Mouse (Mus musculus): ENCODE results near the gene Tm6sf2.

DNA sequence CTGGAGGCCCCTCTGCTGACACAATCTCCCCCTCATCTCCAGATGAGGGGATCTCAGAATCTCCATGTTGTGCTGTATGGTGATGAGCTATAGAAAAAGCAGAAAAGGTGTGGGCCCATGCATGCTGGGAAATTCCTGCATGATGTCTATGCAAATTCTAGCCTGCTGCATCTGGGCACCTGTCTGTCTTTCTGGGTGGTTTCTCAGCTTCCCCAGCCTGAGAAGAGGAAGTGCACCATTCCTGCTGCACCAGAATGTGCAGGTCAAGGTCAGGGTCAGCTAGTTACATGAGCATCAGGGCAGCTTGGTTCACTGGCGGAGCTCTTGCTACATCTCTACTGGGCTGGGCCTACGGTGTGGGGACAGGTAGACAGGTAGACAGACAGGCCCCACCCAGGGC, 37.7 kb downstream of the Tm6sf2 start:
- TF ChIP-seq POLR2A (IDR thresholded peaks at IDR 0.05; ENCODE audit: insufficient read length, low read depth) (no peak), E2F4 (IDR thresholded peaks at IDR 0.05; ENCODE audit: insufficient read depth) (no peak), MYOD1 (IDR thresholded peaks at IDR 0.05; ENCODE audit: control insufficient read depth in 1 of 3, insufficient read length in 2 of 3, low read depth in 2 of 3) (no peak), MAX (IDR thresholded peaks at IDR 0.05; ENCODE audit: low read depth) (no peak), USF1 (IDR thresholded peaks at IDR 0.05; ENCODE audit: low read depth) (no peak), CEBPB (IDR thresholded peaks at IDR 0.05; ENCODE audit: insufficient read depth, poor library complexity, severe bottlenecking) (no peak)
